Mouse (Mus musculus) midbrain, postnatal 0 days (tissue): Measurements from ENCODE around the gene Phactr1. TPM values are rescaled to one million over a fixed set of nuclear protein-coding genes. Genes with fewer than 3 reads are reported as not detected.

ENCODE experiments used
- ATAC-seq: fragments of 200-750 bp; cut with Nextera tagmentation; 2 replicates; pipeline ENCODE4 v1.8.0; 2017; ENCODE audit warnings: moderate number of reproducible peaks, mild to moderate bottlenecking, moderate TSS enrichment, moderate library complexity; ENCODE audit not compliant: low FRiP score
- DNase-seq: peaks from one replicate; pipeline ENCODE4 v3.0.0-alpha.2; 2015; ENCODE audit warnings: low spot score
- H3K27ac ChIP-seq: fragments of 300-500 bp; sonication (generic); 2 replicates; pipeline ENCODE4 v1.5.1; 2014; ENCODE audit warnings: low read depth, mild to moderate bottlenecking, low read length, mixed read lengths
- H3K27me3 ChIP-seq: fragments of 300-500 bp; sonication (generic); 2 replicates; pipeline ENCODE4 v1.6.1; 2014; ENCODE audit warnings: low read length, control low read depth, mixed read lengths; ENCODE audit not compliant: insufficient read depth
- H3K36me3 ChIP-seq: fragments of 300-500 bp; sonication (generic); 2 replicates; pipeline ENCODE4 v1.6.1; 2014; ENCODE audit warnings: low read length, control low read depth, mixed read lengths; ENCODE audit not compliant: insufficient read depth
- H3K4me1 ChIP-seq: fragments of 300-500 bp; sonication (generic); 2 replicates; pipeline ENCODE4 v1.6.1; 2014; ENCODE audit warnings: mild to moderate bottlenecking, control low read depth, antibody characterized with exemption, low read length, mixed read lengths; ENCODE audit not compliant: insufficient read depth
- H3K4me2 ChIP-seq: fragments of 300-500 bp; sonication (generic); 2 replicates; pipeline ENCODE4 v1.6.1; 2014; ENCODE audit warnings: low read depth, mild to moderate bottlenecking, low read length, mixed read lengths; ENCODE audit not compliant: poor library complexity, severe bottlenecking
- H3K4me3 ChIP-seq: fragments of 300-500 bp; sonication (generic); 2 replicates; pipeline ENCODE4 v1.5.1; 2014; ENCODE audit warnings: low read depth, mild to moderate bottlenecking, low read length, moderate library complexity
- H3K9ac ChIP-seq: fragments of 300-500 bp; sonication (generic); replicated peaks from 2 replicates; pipeline ENCODE4 v1.6.1; 2014; ENCODE audit warnings: mild to moderate bottlenecking, low read length, moderate library complexity, mixed read lengths; ENCODE audit not compliant: poor library complexity, severe bottlenecking
- H3K9me3 ChIP-seq: fragments of 300-500 bp; sonication (generic); 2 replicates; pipeline ENCODE4 v1.6.1; 2016; ENCODE audit warnings: low read length, control low read depth
- CTCF ChIP-seq: IDR thresholded peaks from 2 replicates; pipeline ENCODE4 v1.5.1; 2016; ENCODE audit warnings: antibody characterized with exemption, mild to moderate bottlenecking
- WGBS: fragments of 180-500 bp; shearing (Covaris S2); extraction: QIAGEN DNeasy Blood & Tissue Kit; methylation state at CpG from one replicate; pipeline ENCODE4 v1.1.7; 2014; 5-methylcytosine and 5-hydroxymethylcytosine counted together
- polyA plus RNA-seq: library from polyadenylated mRNA; unstranded; fragments of >200 nt; fragmentation: Nextera tagmentation; extraction: Ambion mirVana; gene quantifications from 2 replicates; pipeline ENCODE4 v1.2.1, GENCODE M21; 2015
- total RNA-seq: library from RNA; depleted of rRNA; stranded (reverse); fragments of >200 nt; gene quantifications from 2 replicates; pipeline ENCODE4 v1.2.3, GENCODE M21; 2014

Phactr1 gene
- total and polyA plus RNA-seq, 2 experiments from 2014 or later = 53.9 to 73.7 TPM

DNA sequence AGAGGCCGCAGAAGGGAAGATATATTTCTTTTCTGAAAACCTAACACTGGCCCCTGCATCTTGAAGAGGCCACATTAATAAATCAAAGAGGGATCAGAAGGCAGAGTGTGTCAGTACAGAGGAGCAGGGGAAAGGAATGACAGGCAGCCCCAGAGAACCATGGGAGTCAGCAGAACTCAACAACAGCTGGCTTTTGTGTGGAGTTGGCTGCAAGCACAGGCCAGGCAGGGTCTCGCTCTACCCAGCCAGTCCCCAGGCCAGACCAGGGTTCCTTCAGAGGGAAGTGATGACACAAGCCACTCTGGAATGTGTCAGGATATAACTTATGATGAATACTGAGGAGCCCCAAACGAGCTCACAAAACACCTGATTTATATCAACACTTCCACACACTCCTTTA is 479.0 kb downstream of the Phactr1 start:
- 87% methylated on average over 3 of the region's 3 CpGs for WGBS
- TF ChIP-seq CTCF = no peak
- Histone ChIP-seq H3K36me3 (peaks cover 24% of the 10 kb centered on the region), H3K4me3 (no peak overlapping the region), H3K4me2 (no peak overlapping the region), H3K27ac (no peak overlapping the region), H3K27me3 (no peaks in the 10 kb centered on the region), H3K9me3 (no peaks in the 10 kb centered on the region), H3K9ac (no peak overlapping the region), H3K4me1 (no peaks in the 10 kb centered on the region)
- DNase-seq (no peak), ATAC-seq (no peak)

DNA sequence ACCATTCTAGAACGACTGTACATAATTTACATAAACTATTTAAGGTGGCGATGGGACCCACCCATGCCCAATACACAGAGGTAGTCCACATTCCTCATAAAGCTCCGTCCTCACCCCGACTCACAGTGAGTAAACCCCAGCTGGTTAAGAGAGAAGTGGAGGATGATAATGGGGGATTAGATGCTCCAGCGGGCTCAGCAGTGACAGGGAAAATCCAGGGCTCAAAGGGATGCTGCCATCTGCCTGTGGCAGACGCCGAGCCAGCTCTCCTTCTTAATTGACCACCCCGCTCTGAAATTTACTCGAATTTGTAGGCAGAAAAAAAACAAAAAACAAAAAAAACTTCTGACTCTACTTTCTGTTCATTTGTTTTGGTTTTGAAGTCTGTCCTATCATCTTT is 487.3 kb downstream of the Phactr1 start:
- DNase-seq = peak; percentile 60

DNA sequence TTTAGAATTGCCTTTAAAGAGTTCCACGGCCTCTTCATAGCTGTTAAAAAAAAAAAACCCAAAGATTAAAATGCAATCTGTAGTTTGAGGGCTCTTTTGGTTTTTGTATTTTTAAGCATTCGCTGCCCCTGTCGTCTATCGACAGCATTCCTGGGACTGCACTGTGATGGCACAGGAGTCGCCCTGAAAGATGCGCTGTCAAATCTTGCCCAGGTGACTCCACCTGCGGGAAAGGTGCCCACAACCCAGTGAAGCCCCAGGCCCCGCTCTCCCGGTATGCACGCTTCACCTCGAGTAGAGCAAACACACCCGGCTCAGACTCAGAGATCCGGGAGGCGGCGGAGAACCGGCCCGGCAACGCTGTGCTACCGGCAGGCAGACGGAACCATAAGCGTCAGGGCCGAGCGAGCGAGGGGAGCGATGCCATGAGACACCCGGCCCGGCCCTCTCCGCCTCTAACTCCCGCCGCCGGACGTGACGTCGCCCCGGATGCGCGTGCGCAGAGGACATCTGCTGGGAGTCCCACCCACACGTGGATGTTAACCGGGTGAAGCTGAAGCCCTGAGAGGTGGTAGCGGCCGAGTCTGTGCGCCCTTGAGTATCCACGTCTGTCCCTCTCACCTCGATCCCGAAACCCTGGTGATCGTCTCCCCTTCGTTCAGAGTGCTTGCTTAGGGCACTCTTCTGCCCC is 490.7 kb downstream of the Phactr1 start, which contains the start of gene Tbc1d7:
TSS of gene Tbc1d7 (minus strand) at position 482 of the 691 bp plus-strand sequence.
- DNase-seq (peak; percentile 98), ATAC-seq (peak; percentile 92)
- Histone ChIP-seq H3K9me3 (no peaks in the 10 kb centered on the region), H3K9ac (peak within 1 kb of the TSS; percentile 77), H3K4me3 (peak within 1 kb of the TSS; percentile 51), H3K4me1 (peaks cover 2% of the 10 kb centered on the region; the same call in 1 of the 2 replicates), H3K36me3 (no peaks in the 10 kb centered on the region), H3K4me2 (peak within 1 kb of the TSS; percentile 69), H3K27me3 (no peaks in the 10 kb centered on the region), H3K27ac (peak within 1 kb of the TSS; percentile 82)
- TF ChIP-seq CTCF = peak; percentile 35; the same call in 1 of the 2 replicates
- 1% methylated on average over 48 of the region's 48 CpGs for WGBS

More for the DNA sequence above, 487.3 kb downstream of the Phactr1 start:
- WGBS = 48% methylated on average over 9 of the region's 9 CpGs
- peak; percentile 44 for TF ChIP-seq CTCF
- Histone ChIP-seq H3K9ac (no peak overlapping the region), H3K9me3 (no peaks in the 10 kb centered on the region), H3K27me3 (no peaks in the 10 kb centered on the region), H3K4me1 (peaks cover 2% of the 10 kb centered on the region; the same call in 1 of the 2 replicates), H3K4me2 (no peak overlapping the region), H3K36me3 (peaks cover 18% of the 10 kb centered on the region; the same call in 1 of the 2 replicates), H3K4me3 (no peak overlapping the region), H3K27ac (no peak overlapping the region)
- no peak for ATAC-seq

DNA sequence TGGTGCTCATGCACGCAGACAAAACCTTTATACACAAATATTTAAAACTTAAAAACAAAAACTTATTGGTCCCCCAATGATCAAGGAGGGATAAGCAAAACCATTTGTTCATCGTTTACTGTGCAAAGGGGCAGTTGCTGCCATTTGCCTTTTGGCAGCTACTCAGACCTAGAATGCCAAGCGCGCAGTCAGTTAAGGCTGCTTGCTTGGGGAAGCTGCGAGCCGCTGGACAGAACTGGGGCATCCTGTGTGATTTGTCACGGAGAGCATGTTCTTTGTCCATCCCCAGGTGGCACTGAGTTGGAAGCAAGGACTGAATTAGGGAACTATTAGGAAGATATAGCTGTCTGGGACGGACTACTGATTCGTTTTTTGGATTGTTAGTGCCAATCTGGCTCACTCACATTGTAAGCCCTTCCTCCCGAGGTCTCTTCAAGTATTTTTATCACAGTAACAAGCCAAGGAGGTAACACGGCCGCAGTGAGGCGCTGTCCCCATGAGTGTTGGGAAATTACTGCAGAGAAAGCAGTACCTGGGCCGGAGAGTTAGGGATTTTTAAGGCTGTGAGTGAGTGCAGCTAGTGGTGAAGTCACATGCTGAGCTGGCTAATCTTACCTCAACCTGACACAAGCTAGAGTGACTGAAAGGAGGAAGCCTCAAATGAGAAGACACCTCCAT is 491.8 kb downstream of the Phactr1 start:
- peaks cover 2% of the 10 kb centered on the region; the same call in 1 of the 2 replicates for H3K4me1 ChIP-seq
- peak; percentile 60 for TF ChIP-seq CTCF
- H3K4me2 ChIP-seq = peak overlapping the region; percentile 69
- H3K27me3 ChIP-seq = no peaks in the 10 kb centered on the region
- H3K4me3 ChIP-seq = peak overlapping the region; percentile 51
- DNase-seq (peak; percentile 54), ATAC-seq (no peak)
- WGBS = 34% methylated on average over 14 of the region's 14 CpGs
- H3K36me3 ChIP-seq = no peaks in the 10 kb centered on the region
- H3K9me3 ChIP-seq = no peaks in the 10 kb centered on the region
- no peak overlapping the region; the same call in 1 of the 2 replicates for H3K9ac ChIP-seq
- H3K27ac ChIP-seq = no peak overlapping the region

DNA sequence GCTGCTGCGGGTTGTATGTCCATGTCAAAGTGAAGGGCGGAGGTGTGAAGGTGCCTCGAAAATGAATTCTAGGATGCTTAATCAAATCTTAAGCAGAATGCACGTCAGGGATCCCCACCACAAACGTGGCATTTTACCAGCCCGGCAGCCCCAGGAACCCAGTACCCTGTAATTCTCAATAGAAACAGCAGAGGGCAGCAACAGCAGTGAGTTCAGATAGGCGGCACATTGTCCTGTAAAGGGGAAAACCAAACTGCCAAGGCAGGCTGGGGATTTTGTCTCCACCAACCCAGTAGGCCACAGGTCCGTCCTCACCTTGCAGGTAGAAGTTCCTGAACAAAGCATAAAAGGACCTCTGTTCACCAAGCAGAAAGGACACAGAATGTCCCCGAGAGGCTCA is 492.8 kb downstream of the Phactr1 start:
- peak; percentile 75 for DNase-seq
- no peak overlapping the region for H3K4me2 ChIP-seq
- no peak overlapping the region for H3K4me3 ChIP-seq
- H3K36me3 ChIP-seq = no peaks in the 10 kb centered on the region
- peak; percentile 86 for TF ChIP-seq CTCF
- no peaks in the 10 kb centered on the region for H3K9me3 ChIP-seq
- no peak overlapping the region for H3K27ac ChIP-seq
- WGBS = 16% methylated on average over 9 of the region's 9 CpGs
- ATAC-seq = no peak
- no peak overlapping the region for H3K9ac ChIP-seq
- H3K4me1 ChIP-seq = peaks cover 2% of the 10 kb centered on the region; the same call in 1 of the 2 replicates
- H3K27me3 ChIP-seq = no peaks in the 10 kb centered on the region

DNA sequence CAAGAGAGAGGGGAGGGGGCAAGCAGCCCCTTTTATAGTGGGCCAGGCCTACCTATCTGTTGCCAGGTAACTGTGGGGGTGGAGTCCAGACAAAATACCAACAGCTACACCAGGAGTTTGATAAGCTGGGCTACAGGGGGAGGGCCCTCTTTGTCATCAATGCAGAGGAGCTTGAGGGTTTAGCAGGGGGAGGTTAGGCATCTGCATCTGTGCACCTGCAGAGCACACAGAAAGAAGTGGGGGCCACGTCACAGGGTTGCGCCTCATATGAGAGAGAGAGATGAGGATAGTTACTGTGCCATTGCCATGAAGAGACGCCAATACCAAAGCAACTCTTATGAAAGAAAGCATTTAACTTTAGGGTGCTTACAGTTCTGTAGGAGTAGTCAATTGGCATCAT is 496.3 kb downstream of the Phactr1 start:
- DNase-seq (no peak), ATAC-seq (no peak)
- Histone ChIP-seq H3K36me3 (no peaks in the 10 kb centered on the region), H3K27ac (no peak overlapping the region), H3K4me1 (peaks cover 2% of the 10 kb centered on the region; the same call in 1 of the 2 replicates), H3K9ac (no peak overlapping the region), H3K27me3 (no peaks in the 10 kb centered on the region), H3K9me3 (no peaks in the 10 kb centered on the region), H3K4me3 (no peak overlapping the region), H3K4me2 (no peak overlapping the region)
- no peak for TF ChIP-seq CTCF
- 97% methylated on average over 3 of the region's 3 CpGs for WGBS
